Mouse (Mus musculus) thymus, adult 18-20 months (tissue): Measurements from ENCODE around the gene Hcar1.

Experiments used
- DNase-seq, 2 experiments: peaks; one replicate each; pipeline ENCODE4 v3.0.0; 2022; ENCODE audit warnings: mixed read lengths in 2 of 2

Gene Hcar1

DNA sequence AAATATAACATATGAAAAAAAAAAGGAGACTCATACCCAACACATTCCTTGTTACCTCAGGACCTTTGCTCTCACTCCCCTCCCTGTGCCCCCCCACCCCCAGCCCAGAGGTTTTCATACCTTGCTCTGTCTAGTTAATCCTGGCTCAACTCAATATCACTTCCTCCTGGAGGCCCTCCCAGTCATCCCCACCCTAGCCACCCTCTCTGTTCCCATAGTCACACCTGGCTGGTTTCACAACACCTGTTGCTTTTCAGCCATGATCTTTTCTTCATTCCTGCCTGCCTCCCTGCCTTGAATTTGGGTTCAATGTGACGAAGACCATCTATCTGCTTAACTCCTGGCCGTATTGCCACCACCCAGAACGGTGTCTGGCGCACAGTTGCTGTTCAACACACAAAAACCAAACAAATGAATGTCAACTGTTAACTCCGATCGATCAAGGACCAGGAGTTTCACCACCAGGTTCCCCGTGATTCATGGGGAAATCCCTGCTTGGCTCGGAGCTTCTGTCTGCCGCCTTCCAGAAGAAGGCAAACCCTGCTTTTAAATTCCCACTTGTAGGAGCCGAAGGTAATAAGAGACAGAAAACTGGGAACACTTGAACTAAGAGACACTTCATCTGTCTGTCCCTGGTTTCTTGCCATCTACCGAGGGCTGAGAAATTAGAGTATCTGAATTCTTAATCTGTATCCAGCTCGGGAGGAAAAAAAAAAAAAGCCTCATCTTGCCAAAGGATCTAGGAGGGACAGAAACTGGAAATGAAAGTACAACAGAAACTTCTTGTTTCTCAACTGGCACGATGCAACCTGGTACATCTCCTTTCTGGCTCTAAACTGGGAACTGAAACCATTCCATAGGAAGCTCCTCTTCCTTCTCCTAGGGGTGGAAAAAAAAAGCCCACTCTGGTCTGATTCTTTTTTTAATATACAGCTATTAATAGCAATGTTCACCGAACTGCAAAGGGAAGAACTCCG is 17.2 kb downstream of the Hcar1 start:
- DNase-seq: no peak

DNA sequence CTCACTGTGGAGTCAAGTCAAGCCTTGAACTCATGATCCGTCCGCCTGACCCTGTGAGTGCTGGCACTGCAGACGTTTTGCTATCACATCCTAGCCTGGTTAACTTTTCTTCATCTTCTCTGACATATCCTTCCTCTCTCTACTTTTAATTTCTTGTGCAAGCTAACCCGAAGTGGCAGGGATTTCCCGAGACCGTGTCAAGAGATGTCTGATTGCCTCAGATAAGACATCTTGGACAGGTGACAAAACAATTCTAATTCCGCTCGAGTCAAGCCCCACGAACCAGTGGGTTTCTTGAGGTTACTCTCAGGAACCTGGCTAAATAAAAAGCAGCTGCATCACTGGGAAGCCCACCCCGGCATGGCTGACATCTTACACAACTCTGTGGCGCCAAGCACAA is 21.0 kb downstream of the Hcar1 start:
- no peak for DNase-seq

DNA sequence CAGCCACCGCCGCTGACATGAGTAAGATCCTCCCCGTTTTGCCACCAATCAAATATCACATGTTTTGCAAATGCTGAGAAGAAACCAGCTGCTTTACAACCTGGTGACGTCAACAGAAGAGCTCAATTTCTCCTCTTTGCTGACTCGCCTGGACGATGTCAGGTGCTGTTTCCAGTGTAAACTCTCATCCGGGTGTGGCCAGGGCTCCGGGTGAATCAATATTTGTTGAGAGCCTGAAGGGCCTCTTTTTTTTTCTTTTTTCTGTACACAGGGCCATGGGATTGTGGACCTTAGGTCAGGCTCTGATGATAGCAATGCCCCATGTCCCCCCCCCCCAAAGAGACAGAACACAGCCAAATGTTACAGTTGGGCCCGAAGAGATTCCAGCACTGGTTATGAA is 25.3 kb downstream of the Hcar1 start:
- DNase-seq: no peak

DNA sequence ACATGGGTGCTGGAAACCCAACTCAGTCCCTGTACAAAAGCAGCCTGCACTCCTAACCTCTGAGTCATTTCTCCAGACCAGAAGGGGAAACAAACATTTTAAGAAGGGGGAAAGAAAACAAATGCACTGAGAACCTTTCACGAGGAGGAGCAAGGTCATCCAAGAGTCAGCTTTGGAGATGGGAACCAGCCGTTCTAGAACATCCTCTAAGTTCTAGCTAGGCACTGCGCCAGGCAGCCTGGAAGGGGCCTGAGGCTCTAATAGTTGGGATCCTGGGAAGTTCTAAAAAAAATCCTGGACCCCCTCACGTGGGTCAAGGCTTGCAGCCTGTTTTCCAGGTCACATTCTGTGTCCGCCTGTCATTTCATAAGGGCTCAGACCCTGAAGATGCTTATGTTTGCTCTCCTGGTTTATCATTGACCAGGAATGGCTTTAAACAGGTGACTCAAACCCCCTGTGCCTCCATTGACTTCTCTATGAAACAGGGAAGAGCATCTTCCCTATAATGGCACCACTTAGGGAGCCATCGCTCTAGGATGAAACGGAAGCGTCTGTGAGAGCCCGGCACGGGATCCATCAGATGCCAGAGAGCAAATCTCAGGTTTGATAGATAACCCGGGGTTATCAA is 25.8 kb downstream of the Hcar1 start:
- DNase-seq: no peak

DNA sequence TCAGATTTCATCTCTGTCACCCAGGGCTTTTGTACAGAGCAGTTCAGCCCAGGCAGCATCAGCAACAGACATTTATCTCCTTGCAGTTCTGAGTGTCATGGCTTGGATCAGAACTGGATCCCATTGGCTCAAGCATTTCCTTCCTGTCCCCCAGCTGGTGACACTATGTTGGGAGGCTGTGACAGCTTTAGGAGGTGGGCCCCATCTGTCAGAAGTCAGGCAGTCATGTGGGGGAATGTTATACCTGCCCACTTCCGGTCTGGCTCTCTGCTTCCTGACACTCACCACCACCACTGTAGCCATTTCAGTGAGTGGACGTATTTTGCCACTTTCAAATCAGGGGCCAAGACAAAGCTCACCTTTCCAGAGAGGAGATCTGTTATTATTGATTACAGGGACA is 28.4 kb downstream of the Hcar1 start:
- no peak for DNase-seq

DNA sequence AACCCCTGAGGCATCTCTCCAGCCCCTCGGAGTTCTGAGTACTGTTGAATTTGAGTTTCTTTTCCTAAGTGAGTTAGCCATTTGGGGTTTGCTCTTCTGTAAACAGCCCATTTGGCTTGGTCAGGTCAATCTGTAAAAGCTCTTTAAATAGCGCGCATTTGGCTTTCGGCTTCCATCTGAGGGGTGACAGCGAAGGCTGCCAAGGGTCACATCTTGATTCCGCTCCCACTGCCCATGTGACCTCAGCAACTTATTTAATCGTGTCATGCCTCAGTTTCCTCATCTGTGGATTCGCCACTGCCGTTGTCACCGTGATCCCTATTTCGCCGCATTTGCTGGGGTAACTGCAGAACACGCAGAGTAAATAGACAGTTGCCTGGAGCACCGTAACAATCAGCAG is 35.5 kb downstream of the Hcar1 start:
- no peak for DNase-seq

DNA sequence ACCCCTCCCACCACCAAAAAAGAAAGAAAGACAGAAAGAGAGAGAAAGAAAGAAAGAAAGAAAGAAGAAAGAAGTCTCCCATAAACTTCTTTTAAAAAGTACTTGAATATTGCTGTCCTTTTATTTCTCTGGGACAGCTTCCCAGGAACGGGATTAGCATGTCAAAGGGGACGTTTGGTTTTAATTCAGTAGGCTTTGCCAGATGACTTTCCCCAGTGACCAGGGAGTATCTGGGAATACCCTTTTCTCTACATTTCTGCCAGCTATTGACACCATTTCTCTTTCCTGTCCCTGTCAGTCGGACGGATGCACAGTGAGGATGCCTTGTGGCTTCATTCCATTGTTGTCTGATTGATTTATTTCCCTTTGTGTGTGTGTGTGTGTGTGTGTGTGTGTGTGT is 36.0 kb downstream of the Hcar1 start:
- no peak for DNase-seq

DNA sequence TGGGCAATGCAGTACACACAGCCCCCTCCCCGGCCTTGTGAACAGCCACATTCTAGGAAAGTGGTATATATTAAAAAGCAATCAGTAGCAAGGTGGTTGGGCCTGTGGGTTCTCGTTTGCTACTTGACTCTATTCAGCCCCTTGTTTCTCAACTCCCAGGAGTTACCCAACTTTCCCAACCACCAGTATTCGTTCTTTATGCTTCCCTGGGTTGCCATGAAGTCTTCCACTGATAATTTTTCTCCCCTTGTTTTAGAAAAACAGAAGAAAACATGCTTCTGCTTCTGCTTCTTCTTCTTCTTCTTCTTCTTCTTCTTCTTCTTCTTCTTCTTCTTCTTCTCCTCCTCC is 36.9 kb downstream of the Hcar1 start:
- DNase-seq: no peak

DNA sequence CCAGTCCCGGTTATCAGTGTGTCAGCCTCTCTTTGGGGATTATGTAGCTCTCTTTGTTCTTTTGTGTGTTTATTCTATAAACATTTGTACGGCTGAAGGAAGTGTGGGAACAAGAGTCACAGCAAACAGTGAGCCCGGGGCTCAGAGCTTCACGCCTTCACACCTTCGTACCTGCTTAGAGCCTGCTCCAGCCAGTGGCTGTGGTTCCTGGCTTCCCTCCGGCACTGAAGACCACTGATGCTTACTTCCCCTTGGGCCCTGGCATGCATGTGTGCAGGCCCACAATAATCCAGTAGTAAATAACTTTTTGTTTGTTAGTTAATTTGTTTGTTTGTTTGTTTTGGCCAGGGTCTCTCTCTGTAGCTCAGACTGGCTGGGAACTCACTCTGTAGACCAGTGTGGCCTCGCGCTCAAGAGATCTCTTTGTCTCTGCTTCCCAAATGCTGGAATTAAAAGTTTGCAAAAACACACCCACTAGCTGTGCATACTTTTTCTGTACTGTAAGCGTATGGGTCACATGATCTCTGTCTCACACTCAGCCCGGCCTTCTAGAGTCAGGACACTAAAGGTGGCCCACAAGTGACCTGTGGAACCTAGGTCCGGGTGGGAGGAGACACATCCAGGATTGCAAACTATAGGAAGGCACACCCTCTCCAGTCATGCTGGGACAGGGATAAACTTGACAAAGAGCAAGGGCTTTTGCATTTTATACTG is 37.4 kb downstream of the Hcar1 start:
- DNase-seq: no peak

DNA sequence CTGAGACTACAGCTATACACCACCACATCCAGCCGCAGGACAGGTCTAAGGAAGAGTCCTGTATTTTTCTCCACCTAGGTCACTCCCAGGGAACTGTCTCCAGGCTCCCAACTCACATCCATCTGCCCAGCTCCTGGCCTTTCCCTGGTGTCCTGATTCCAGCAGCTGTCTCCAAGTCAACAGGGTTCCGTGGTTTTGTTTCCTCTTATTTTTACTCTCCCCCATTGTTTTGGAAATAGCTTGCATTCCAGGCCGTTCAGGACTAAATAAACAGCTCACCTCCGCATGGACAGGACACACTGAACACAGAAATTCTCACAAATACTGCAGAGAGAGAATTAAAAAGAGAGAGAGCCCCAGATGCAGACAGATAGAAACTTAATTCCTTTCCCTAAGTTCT is 42.4 kb downstream of the Hcar1 start:
- no peak for DNase-seq

DNA sequence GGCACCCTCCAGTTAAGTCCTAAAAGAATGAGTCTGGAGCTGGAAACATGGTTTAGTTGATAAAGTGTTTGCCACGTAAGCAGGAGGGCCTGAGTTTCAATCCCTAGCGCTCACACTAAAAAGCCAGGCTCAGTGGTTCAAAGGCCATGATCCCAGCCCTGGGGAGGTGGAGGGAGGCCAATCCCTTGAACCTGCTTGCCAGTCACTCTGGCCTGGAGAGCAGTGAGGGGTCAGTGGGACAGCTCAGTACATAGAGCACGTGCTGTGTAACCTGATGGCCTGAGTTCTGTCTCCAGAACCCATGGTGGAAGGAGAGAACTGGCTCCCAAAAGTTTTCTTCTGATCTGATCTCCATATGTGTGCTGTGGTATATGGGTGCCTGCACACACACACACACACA is 45.0 kb downstream of the Hcar1 start:
- no peak for DNase-seq

DNA sequence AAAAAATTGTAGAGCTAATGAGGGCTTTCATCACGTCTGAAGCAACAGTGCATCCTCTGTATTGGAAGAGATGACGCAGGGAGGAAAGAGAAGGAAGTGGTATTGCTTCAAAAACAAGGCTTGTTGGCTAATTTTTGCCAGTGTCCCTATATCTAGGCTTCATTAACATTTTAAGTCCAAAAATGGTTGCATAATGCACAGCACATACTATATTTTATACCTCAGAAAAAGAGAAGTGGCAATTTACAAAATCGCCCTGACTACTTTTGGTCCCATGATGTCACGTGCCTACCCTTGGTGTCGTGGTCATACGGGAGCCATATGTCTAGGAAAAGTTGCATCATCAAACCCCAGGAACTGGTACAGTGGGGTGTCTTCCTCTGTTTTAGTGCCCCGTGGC is 47.5 kb downstream of the Hcar1 start:
- DNase-seq: no peak

DNA sequence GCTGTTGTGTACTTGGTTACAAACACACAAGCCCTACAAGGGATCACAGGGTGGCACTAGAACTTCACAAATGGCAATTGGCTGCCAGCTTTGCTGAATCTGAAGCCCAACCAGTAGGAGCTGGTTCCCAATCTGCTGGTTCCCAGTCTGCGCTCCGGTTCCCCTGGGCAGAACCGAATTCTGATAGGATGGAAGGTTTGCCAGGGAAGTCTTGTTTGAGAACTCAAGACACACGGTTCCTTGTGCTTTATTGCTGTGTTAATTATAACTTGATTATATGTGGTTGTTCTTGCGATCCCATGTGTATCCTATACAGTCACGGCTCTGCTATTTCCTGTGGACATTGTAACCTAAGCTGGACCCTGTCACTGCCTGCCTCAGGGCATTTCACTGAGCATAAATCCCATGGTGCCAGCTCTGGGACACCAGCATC is 52.1 kb downstream of the Hcar1 start:
- no peak for DNase-seq
